Mouse (Mus musculus) kidney, adult 18-20 months (tissue): ENCODE measurements around the gene Smarcb1.

ENCODE experiments used
- DNase-seq: peaks from one replicate; pipeline ENCODE4 v3.0.0; 2021

Smarcb1 gene

GRCm38 (mm10) chr10:75932891-75933290 lies 11.5 kb upstream of the Smarcb1 start, which contains the start of gene Chchd10:
Gene Chchd10, plus strand, starts transcription at chr10:75933130.
- DNase-seq, result no peak

- DNase-seq, result peak; percentile 67
Measured at GRCm38 (mm10) chr10:75932081-75932678, 10.8 kb upstream of the Smarcb1 start.

- DNase-seq, result no peak
Measured at GRCm38 (mm10) chr10:75931311-75931710, 9.9 kb upstream of the Smarcb1 start.

- DNase-seq, result peak; percentile 29
Measured at GRCm38 (mm10) chr10:75930304-75930703, 8.9 kb upstream of the Smarcb1 start.

GRCm38 (mm10) chr10:75926396-75926795 lies 5.0 kb upstream of the Smarcb1 start:
- DNase-seq, result no peak

GRCm38 (mm10) chr10:75924324-75924723 lies 2.9 kb upstream of the Smarcb1 start:
- DNase-seq, result no peak

GRCm38 (mm10) chr10:75921726-75922560 lies 526 bp upstream of the Smarcb1 start:
- no peak for DNase-seq

- DNase-seq, result no peak
Measured at GRCm38 (mm10) chr10:75919026-75919425, 2.4 kb downstream of the Smarcb1 start.

- DNase-seq, result no peak
Measured at GRCm38 (mm10) chr10:75916840-75917239, 4.6 kb downstream of the Smarcb1 start.

- DNase-seq, result no peak
Measured at GRCm38 (mm10) chr10:75915557-75915956, 5.9 kb downstream of the Smarcb1 start.

- DNase-seq, result no peak
Measured at GRCm38 (mm10) chr10:75913013-75913589, 8.3 kb downstream of the Smarcb1 start.

- no peak for DNase-seq
Measured at GRCm38 (mm10) chr10:75910698-75911097, 10.7 kb downstream of the Smarcb1 start.

- no peak for DNase-seq
Measured at GRCm38 (mm10) chr10:75906882-75907281, 14.5 kb downstream of the Smarcb1 start.

- no peak for DNase-seq
Measured at GRCm38 (mm10) chr10:75904391-75904790, 17.0 kb downstream of the Smarcb1 start.

- peak; percentile 42 for DNase-seq
Measured at GRCm38 (mm10) chr10:75898846-75899245, 22.6 kb downstream of the Smarcb1 start.

- DNase-seq, result no peak
Measured at GRCm38 (mm10) chr10:75898039-75898564, 23.3 kb downstream of the Smarcb1 start.

- peak; percentile 85 for DNase-seq
Measured at GRCm38 (mm10) chr10:75897373-75897772, 24.0 kb downstream of the Smarcb1 start.

GRCm38 (mm10) chr10:75896208-75896607 lies 25.2 kb downstream of the Smarcb1 start:
- DNase-seq, result no peak

- DNase-seq, result no peak
Measured at GRCm38 (mm10) chr10:75895730-75896129, 25.7 kb downstream of the Smarcb1 start.

- DNase-seq, result no peak
Measured at GRCm38 (mm10) chr10:75894601-75895000, 26.8 kb downstream of the Smarcb1 start.

- DNase-seq, result peak; percentile 93
Measured at GRCm38 (mm10) chr10:75893089-75893750, 28.2 kb downstream of the Smarcb1 start, which contains the start of gene Derl3. Gene Derl3, plus strand, starts transcription at chr10:75893413.

- no peak for DNase-seq
Measured at GRCm38 (mm10) chr10:75889406-75890153, 31.8 kb downstream of the Smarcb1 start.
